Mouse (Mus musculus): ENCODE results near the gene Wdr11. TPM values are rescaled to one million over a fixed set of nuclear protein-coding genes. Genes with fewer than 3 reads are reported as not detected.

Gene Wdr11
- polyA plus RNA-seq, 1 experiment from 2014 or later, result 49.5 TPM

DNA sequence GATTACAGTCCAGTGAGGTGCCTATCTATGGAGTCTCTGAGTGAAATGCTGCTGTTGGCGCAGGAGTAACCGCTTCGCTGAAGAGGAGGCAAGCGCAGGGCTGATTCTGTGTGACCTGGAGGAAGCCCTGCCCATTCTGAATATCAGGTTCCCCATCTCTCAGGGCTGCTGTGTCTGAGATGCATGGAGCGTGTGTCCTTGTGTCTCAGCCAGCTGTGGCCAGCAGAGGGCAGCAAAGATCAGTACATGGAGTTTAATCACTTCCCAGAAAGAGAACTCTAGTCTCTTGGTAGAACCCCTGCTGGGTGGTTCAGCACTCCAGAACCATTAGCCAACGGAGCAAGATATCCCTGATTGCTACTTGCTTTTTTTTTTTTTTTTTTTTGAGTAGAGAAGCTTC lies 57.3 kb downstream of the Wdr11 start:
- ATAC-seq (ENCODE audit: low FRiP score, low TSS enrichment), result peak; percentile 77
- Histone ChIP-seq H3K9ac (ENCODE audit: low read depth, low read length) (no peak overlapping the region), H3K4me3 (ENCODE audit: low read length) (no peak overlapping the region), H3K4me2 (replicated peaks; ENCODE audit: low read depth, low read length) (no peak overlapping the region), H3K4me1 (ENCODE audit: control insufficient read depth, insufficient read depth, low read length) (peaks cover 5% of the 10 kb centered on the region; the same call in 1 of the 2 replicates), H3K36me3 (ENCODE audit: control insufficient read depth, insufficient read depth, low read length) (no peaks in the 10 kb centered on the region), H3K27ac (ENCODE audit: low read depth, low read length) (no peak overlapping the region), H3K9me3 (ENCODE audit: control insufficient read depth, low read length) (no peaks in the 10 kb centered on the region), H3K27me3 (ENCODE audit: control insufficient read depth, insufficient read depth, low read length) (no peaks in the 10 kb centered on the region)
- 0% methylated on average over 6 of the region's 6 CpGs for WGBS

GRCm38 (mm10) chr7:129650717-129651116 lies 59.1 kb downstream of the Wdr11 start:
- no peak for ATAC-seq (ENCODE audit: low FRiP score, low TSS enrichment)
- 89% methylated on average over 5 of the region's 5 CpGs for WGBS
- no peaks in the 10 kb centered on the region for H3K27me3 ChIP-seq (ENCODE audit: control insufficient read depth, insufficient read depth, low read length)

GRCm38 (mm10) chr7:129651781-129652180 lies 60.1 kb downstream of the Wdr11 start:
- Histone ChIP-seq H3K4me2 (replicated peaks; ENCODE audit: low read depth, low read length) (no peak overlapping the region), H3K27me3 (ENCODE audit: control insufficient read depth, insufficient read depth, low read length) (no peaks in the 10 kb centered on the region), H3K27ac (ENCODE audit: low read depth, low read length) (no peak overlapping the region), H3K9ac (ENCODE audit: low read depth, low read length) (no peak overlapping the region), H3K4me1 (ENCODE audit: control insufficient read depth, insufficient read depth, low read length) (peaks cover 21% of the 10 kb centered on the region; the same call in 1 of the 2 replicates), H3K4me3 (ENCODE audit: low read length) (no peak overlapping the region), H3K9me3 (ENCODE audit: control insufficient read depth, low read length) (no peaks in the 10 kb centered on the region), H3K36me3 (ENCODE audit: control insufficient read depth, insufficient read depth, low read length) (no peaks in the 10 kb centered on the region)
- no peak for ATAC-seq (ENCODE audit: low FRiP score, low TSS enrichment)
- 38% methylated on average over 7 of the region's 7 CpGs for WGBS

More at GRCm38 (mm10) chr7:129650717-129651116, 59.1 kb downstream of the Wdr11 start:
- H3K9me3 ChIP-seq (ENCODE audit: control insufficient read depth, low read length), result no peaks in the 10 kb centered on the region
- no peak overlapping the region for H3K4me3 ChIP-seq (ENCODE audit: low read length)
- no peak overlapping the region for H3K27ac ChIP-seq (ENCODE audit: low read depth, low read length)
- no peak overlapping the region for H3K4me2 ChIP-seq (replicated peaks; ENCODE audit: low read depth, low read length)
- H3K36me3 ChIP-seq (ENCODE audit: control insufficient read depth, insufficient read depth, low read length), result no peaks in the 10 kb centered on the region
- no peak overlapping the region for H3K9ac ChIP-seq (ENCODE audit: low read depth, low read length)
- H3K4me1 ChIP-seq (ENCODE audit: control insufficient read depth, insufficient read depth, low read length), result peaks cover 16% of the 10 kb centered on the region; the same call in 1 of the 2 replicates

GRCm38 (mm10) chr7:129652901-129653460 lies 61.3 kb downstream of the Wdr11 start:
- no peak overlapping the region for H3K27ac ChIP-seq (ENCODE audit: low read depth, low read length)
- no peaks in the 10 kb centered on the region for H3K36me3 ChIP-seq (ENCODE audit: control insufficient read depth, insufficient read depth, low read length)
- WGBS, result 49% methylated on average over 9 of the region's 9 CpGs
- H3K4me2 ChIP-seq (replicated peaks; ENCODE audit: low read depth, low read length), result no peak overlapping the region
- no peak for ATAC-seq (ENCODE audit: low FRiP score, low TSS enrichment)
- no peaks in the 10 kb centered on the region for H3K9me3 ChIP-seq (ENCODE audit: control insufficient read depth, low read length)
- no peak overlapping the region for H3K9ac ChIP-seq (ENCODE audit: low read depth, low read length)
- no peak overlapping the region for H3K4me3 ChIP-seq (ENCODE audit: low read length)
- no peaks in the 10 kb centered on the region for H3K27me3 ChIP-seq (ENCODE audit: control insufficient read depth, insufficient read depth, low read length)
- H3K4me1 ChIP-seq (ENCODE audit: control insufficient read depth, insufficient read depth, low read length), result peaks cover 21% of the 10 kb centered on the region; the same call in 1 of the 2 replicates

GRCm38 (mm10) chr7:129653791-129654271 lies 62.2 kb downstream of the Wdr11 start:
- Histone ChIP-seq H3K27me3 (ENCODE audit: control insufficient read depth, insufficient read depth, low read length) (no peaks in the 10 kb centered on the region), H3K36me3 (ENCODE audit: control insufficient read depth, insufficient read depth, low read length) (no peaks in the 10 kb centered on the region), H3K9me3 (ENCODE audit: control insufficient read depth, low read length) (no peaks in the 10 kb centered on the region), H3K4me3 (ENCODE audit: low read length) (no peak overlapping the region), H3K4me2 (replicated peaks; ENCODE audit: low read depth, low read length) (no peak overlapping the region), H3K9ac (ENCODE audit: low read depth, low read length) (no peak overlapping the region), H3K27ac (ENCODE audit: low read depth, low read length) (no peak overlapping the region; the same call in 1 of the 2 replicates), H3K4me1 (ENCODE audit: control insufficient read depth, insufficient read depth, low read length) (0 out of 2 replicates have a peak, but pooled peaks cover 17% of the 10 kb centered on the region)
- peak; percentile 44 for ATAC-seq (ENCODE audit: low FRiP score, low TSS enrichment)
- 7% methylated on average over 11 of the region's 11 CpGs for WGBS

DNA sequence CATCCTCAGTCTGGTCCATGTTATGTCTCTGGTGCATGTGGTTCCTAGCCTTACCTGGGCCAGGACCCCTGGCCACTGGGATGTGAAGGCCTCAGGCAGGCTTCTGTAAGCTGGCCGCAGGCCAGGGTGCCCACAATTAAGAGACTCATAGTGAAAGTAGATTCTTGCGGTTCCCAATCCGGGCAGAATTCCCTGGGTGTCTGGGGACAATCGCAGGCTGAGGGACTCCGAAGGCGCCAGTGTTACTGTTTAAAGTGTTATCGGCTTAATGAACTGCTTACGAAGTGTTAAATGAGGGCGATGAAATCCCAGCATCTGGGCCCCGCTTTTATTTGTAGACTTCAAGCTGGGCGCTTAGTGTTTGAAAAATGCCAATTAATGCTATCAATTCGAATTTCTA lies 63.3 kb downstream of the Wdr11 start:
- Histone ChIP-seq H3K4me3 (ENCODE audit: low read length) (no peak overlapping the region), H3K9ac (ENCODE audit: low read depth, low read length) (no peak overlapping the region), H3K4me1 (ENCODE audit: control insufficient read depth, insufficient read depth, low read length) (peaks cover 17% of the 10 kb centered on the region; the same call in 1 of the 2 replicates), H3K9me3 (ENCODE audit: control insufficient read depth, low read length) (no peaks in the 10 kb centered on the region), H3K36me3 (ENCODE audit: control insufficient read depth, insufficient read depth, low read length) (no peaks in the 10 kb centered on the region), H3K27me3 (ENCODE audit: control insufficient read depth, insufficient read depth, low read length) (no peaks in the 10 kb centered on the region), H3K27ac (ENCODE audit: low read depth, low read length) (no peak overlapping the region), H3K4me2 (replicated peaks; ENCODE audit: low read depth, low read length) (no peak overlapping the region)
- 70% methylated on average over 12 of the region's 12 CpGs for WGBS
- ATAC-seq (ENCODE audit: low FRiP score, low TSS enrichment), result no peak

- Histone ChIP-seq H3K27me3 (ENCODE audit: control insufficient read depth, insufficient read depth, low read length) (no peaks in the 10 kb centered on the region), H3K27ac (ENCODE audit: low read depth, low read length) (no peak overlapping the region), H3K36me3 (ENCODE audit: control insufficient read depth, insufficient read depth, low read length) (no peaks in the 10 kb centered on the region), H3K9ac (ENCODE audit: low read depth, low read length) (no peak overlapping the region), H3K4me2 (replicated peaks; ENCODE audit: low read depth, low read length) (no peak overlapping the region), H3K9me3 (ENCODE audit: control insufficient read depth, low read length) (no peaks in the 10 kb centered on the region), H3K4me1 (ENCODE audit: control insufficient read depth, insufficient read depth, low read length) (peaks cover 22% of the 10 kb centered on the region; the same call in 1 of the 2 replicates), H3K4me3 (ENCODE audit: low read length) (no peak overlapping the region)
- WGBS, result 81% methylated on average over 14 of the region's 14 CpGs
- ATAC-seq (ENCODE audit: low FRiP score, low TSS enrichment), result no peak
Measured at GRCm38 (mm10) chr7:129655604-129656226, 64.1 kb downstream of the Wdr11 start.

GRCm38 (mm10) chr7:129657867-129658266 lies 66.2 kb downstream of the Wdr11 start:
- 83% methylated on average over 8 of the region's 8 CpGs for WGBS
- no peaks in the 10 kb centered on the region for H3K9me3 ChIP-seq (ENCODE audit: control insufficient read depth, low read length)
- no peak overlapping the region for H3K9ac ChIP-seq (ENCODE audit: low read depth, low read length)
- no peaks in the 10 kb centered on the region for H3K27me3 ChIP-seq (ENCODE audit: control insufficient read depth, insufficient read depth, low read length)
- ATAC-seq (ENCODE audit: low FRiP score, low TSS enrichment), result no peak
- H3K4me2 ChIP-seq (replicated peaks; ENCODE audit: low read depth, low read length), result no peak overlapping the region
- no peak overlapping the region for H3K4me3 ChIP-seq (ENCODE audit: low read length)
- peaks cover 31% of the 10 kb centered on the region; the same call in 1 of the 2 replicates for H3K4me1 ChIP-seq (ENCODE audit: control insufficient read depth, insufficient read depth, low read length)
- H3K36me3 ChIP-seq (ENCODE audit: control insufficient read depth, insufficient read depth, low read length), result no peaks in the 10 kb centered on the region
- H3K27ac ChIP-seq (ENCODE audit: low read depth, low read length), result no peak overlapping the region

DNA sequence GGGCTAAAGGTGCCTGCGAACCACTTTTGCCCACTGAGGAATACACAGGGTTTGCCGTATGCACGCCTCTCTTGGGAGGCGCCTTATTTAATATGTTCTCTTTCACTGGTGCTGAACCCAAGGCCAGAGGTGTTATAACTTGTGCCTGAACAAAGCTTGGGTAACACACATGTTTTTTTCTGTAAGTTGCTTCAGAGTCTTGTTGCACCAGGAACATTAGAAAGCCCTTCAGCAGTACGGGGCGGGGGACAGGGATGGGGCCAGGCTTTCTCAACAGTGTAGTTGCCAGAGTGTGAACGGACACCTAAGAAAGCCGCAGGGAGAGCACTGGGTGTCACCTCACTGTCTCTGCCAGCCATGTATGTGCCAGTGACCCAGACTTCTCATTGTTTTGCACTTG lies 68.1 kb downstream of the Wdr11 start:
- H3K4me1 ChIP-seq (ENCODE audit: control insufficient read depth, insufficient read depth, low read length), result peaks cover 30% of the 10 kb centered on the region
- H3K27ac ChIP-seq (ENCODE audit: low read depth, low read length), result no peak overlapping the region
- no peak overlapping the region for H3K9ac ChIP-seq (ENCODE audit: low read depth, low read length)
- H3K9me3 ChIP-seq (ENCODE audit: control insufficient read depth, low read length), result no peaks in the 10 kb centered on the region
- no peak overlapping the region for H3K4me3 ChIP-seq (ENCODE audit: low read length)
- no peaks in the 10 kb centered on the region for H3K27me3 ChIP-seq (ENCODE audit: control insufficient read depth, insufficient read depth, low read length)
- H3K4me2 ChIP-seq (replicated peaks; ENCODE audit: low read depth, low read length), result no peak overlapping the region
- no peaks in the 10 kb centered on the region for H3K36me3 ChIP-seq (ENCODE audit: control insufficient read depth, insufficient read depth, low read length)
- ATAC-seq (ENCODE audit: low FRiP score, low TSS enrichment), result no peak
- WGBS, result 71% methylated on average over 8 of the region's 8 CpGs
